Mouse (Mus musculus): Measurements from ENCODE around the gene Slc26a9. TPM values are rescaled to one million over a fixed set of nuclear protein-coding genes. Genes with fewer than 3 reads are reported as not detected.

Gene Slc26a9
- polyA plus RNA-seq, 1 experiment: not detected

GRCm38 (mm10) chr1:131763683-131764082 lies 19.9 kb downstream of the Slc26a9 start:
- no peak for TF ChIP-seq FLI1 (IDR thresholded peaks at IDR 0.05; ENCODE audit: low read length)
- TF ChIP-seq GATA1 (IDR thresholded peaks at IDR 0.05; ENCODE audit: borderline replicate concordance, low read length): no peak
- Histone ChIP-seq H3K4me3 (replicated peaks) (no peak overlapping the region), H3K36me3 (replicated peaks; ENCODE audit: low read length) (no peaks in the 10 kb centered on the region), H3K4me1 (peaks cover 29% of the 10 kb centered on the region), H3K9me3 (no peaks in the 10 kb centered on the region), H3K27me3 (replicated peaks) (peaks cover 60% of the 10 kb centered on the region)

GRCm38 (mm10) chr1:131764581-131765338 lies 20.9 kb downstream of the Slc26a9 start:
- Histone ChIP-seq H3K4me1 (peaks cover 29% of the 10 kb centered on the region), H3K27me3 (replicated peaks) (peaks cover 63% of the 10 kb centered on the region), H3K9me3 (no peaks in the 10 kb centered on the region), H3K4me3 (replicated peaks) (no peak overlapping the region), H3K36me3 (replicated peaks; ENCODE audit: low read length) (no peaks in the 10 kb centered on the region)
- no peak for TF ChIP-seq GATA1 (IDR thresholded peaks at IDR 0.05; ENCODE audit: borderline replicate concordance, low read length)
- TF ChIP-seq FLI1 (IDR thresholded peaks at IDR 0.05; ENCODE audit: low read length): no peak

DNA sequence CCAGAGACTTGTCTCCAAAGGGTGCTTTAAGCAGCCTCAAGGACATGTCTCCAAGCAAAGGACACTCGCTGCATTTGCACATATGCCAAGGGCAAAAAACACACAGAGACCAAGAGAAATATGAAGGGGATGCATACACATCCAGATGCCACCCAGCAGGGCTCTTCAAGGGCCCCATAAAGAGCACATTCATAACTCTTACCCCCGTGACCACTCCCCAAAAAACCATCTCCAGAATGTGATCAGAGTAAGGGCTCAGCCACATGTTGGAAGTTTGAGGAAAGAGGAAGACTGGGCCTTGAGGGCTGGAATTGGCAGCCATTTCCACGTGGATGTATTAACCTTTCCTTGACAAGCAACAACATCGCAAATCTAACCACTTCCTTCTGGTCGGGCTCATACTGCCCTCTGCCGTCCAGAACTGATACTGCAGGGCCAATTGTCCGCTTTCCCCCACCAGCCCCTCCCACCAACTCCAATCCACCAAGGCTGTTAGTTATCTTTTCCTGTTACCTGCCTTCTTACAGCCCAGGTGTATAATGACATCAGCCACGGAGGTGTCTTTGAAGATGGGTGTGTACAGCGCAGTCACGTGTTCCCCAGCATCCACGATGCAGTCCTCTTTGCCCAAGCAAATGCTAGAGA lies 21.7 kb downstream of the Slc26a9 start:
- H3K9me3 ChIP-seq: no peaks in the 10 kb centered on the region
- TF ChIP-seq FLI1 (IDR thresholded peaks at IDR 0.05; ENCODE audit: low read length): no peak
- H3K4me3 ChIP-seq (replicated peaks): peak overlapping the region; percentile 29
- H3K4me1 ChIP-seq: peaks cover 23% of the 10 kb centered on the region
- peaks cover 61% of the 10 kb centered on the region for H3K27me3 ChIP-seq (replicated peaks)
- H3K36me3 ChIP-seq (replicated peaks; ENCODE audit: low read length): no peaks in the 10 kb centered on the region

DNA sequence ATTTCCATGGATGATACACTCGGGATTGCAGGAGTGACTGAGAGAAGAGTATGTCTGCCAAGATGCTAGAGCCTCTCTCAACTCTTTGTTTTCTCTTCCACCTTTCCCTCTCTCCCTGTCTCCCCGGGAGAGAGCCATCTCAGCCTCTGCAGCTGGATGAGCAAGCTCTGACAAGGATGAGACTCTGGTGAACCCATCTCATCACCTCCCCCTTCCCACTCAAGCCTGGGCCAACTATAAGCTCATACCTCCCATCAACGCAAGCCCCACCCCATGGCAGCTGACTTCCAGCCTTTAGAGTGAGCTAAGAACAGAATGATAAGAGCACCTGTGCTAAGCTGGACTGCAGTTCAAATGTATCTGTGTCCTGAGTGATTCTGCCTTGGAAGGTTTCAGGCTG lies 25.5 kb downstream of the Slc26a9 start:
- TF ChIP-seq FLI1 (IDR thresholded peaks at IDR 0.05; ENCODE audit: low read length) (no peak), GATA1 (IDR thresholded peaks at IDR 0.05; ENCODE audit: borderline replicate concordance, low read length) (no peak)
- Histone ChIP-seq H3K27me3 (replicated peaks) (peaks cover 52% of the 10 kb centered on the region), H3K4me3 (replicated peaks) (no peak overlapping the region), H3K9me3 (peaks cover 20% of the 10 kb centered on the region), H3K36me3 (replicated peaks; ENCODE audit: low read length) (no peaks in the 10 kb centered on the region), H3K4me1 (peaks cover 11% of the 10 kb centered on the region)

GRCm38 (mm10) chr1:131770656-131771055 lies 26.8 kb downstream of the Slc26a9 start:
- TF ChIP-seq GATA1 (IDR thresholded peaks at IDR 0.05; ENCODE audit: borderline replicate concordance, low read length) (no peak), FLI1 (IDR thresholded peaks at IDR 0.05; ENCODE audit: low read length) (no peak)
- peaks cover 31% of the 10 kb centered on the region for H3K9me3 ChIP-seq
- H3K4me3 ChIP-seq (replicated peaks): no peak overlapping the region
- peaks cover 7% of the 10 kb centered on the region for H3K4me1 ChIP-seq
- no peaks in the 10 kb centered on the region for H3K36me3 ChIP-seq (replicated peaks; ENCODE audit: low read length)
- peaks cover 50% of the 10 kb centered on the region for H3K27me3 ChIP-seq (replicated peaks)

GRCm38 (mm10) chr1:131771440-131771839 lies 27.6 kb downstream of the Slc26a9 start:
- H3K36me3 ChIP-seq (replicated peaks; ENCODE audit: low read length): no peaks in the 10 kb centered on the region
- no peak for TF ChIP-seq FLI1 (IDR thresholded peaks at IDR 0.05; ENCODE audit: low read length)
- TF ChIP-seq GATA1 (IDR thresholded peaks at IDR 0.05; ENCODE audit: borderline replicate concordance, low read length): no peak
- H3K4me3 ChIP-seq (replicated peaks): no peak overlapping the region
- peaks cover 36% of the 10 kb centered on the region for H3K9me3 ChIP-seq
- H3K27me3 ChIP-seq (replicated peaks): peaks cover 51% of the 10 kb centered on the region
- H3K4me1 ChIP-seq: peaks cover 5% of the 10 kb centered on the region

GRCm38 (mm10) chr1:131794591-131794990 lies 50.8 kb downstream of the Slc26a9 start:
- TF ChIP-seq GATA1 (IDR thresholded peaks at IDR 0.05; ENCODE audit: borderline replicate concordance, low read length) (no peak), FLI1 (IDR thresholded peaks at IDR 0.05; ENCODE audit: low read length) (no peak)
- peaks cover 6% of the 10 kb centered on the region for H3K4me1 ChIP-seq
- peaks cover 5% of the 10 kb centered on the region for H3K9me3 ChIP-seq
- no peak overlapping the region for H3K4me3 ChIP-seq (replicated peaks)
- no peaks in the 10 kb centered on the region for H3K36me3 ChIP-seq (replicated peaks; ENCODE audit: low read length)
- H3K27me3 ChIP-seq (replicated peaks): peaks cover 44% of the 10 kb centered on the region

DNA sequence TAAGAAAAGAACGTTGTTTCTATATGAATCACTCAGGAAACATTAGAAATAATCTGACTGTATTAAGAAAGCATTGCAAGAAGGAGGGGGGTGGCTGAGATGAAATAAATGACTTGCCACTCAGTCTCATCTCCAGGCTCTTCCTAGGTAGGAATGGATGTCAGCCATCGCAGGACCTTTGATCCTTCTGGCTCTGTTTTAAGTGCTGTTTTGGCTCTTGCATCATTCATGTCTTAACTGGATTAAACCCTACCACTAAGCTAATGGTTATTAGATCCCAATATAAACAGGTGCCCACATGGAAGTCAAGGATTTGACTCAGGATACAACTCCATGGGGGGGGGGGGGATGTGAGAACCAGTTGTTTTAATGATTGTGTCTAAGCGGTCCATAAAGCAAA lies 51.3 kb downstream of the Slc26a9 start:
- Histone ChIP-seq H3K27me3 (replicated peaks) (peaks cover 47% of the 10 kb centered on the region), H3K4me1 (peaks cover 11% of the 10 kb centered on the region), H3K9me3 (peaks cover 5% of the 10 kb centered on the region), H3K4me3 (replicated peaks) (no peak overlapping the region), H3K36me3 (replicated peaks; ENCODE audit: low read length) (no peaks in the 10 kb centered on the region)
- no peak for TF ChIP-seq FLI1 (IDR thresholded peaks at IDR 0.05; ENCODE audit: low read length)
- no peak for TF ChIP-seq GATA1 (IDR thresholded peaks at IDR 0.05; ENCODE audit: borderline replicate concordance, low read length)

GRCm38 (mm10) chr1:131797202-131797909 lies 53.5 kb downstream of the Slc26a9 start, which contains the start of gene Pm20d1:
TSS of gene Pm20d1 (plus strand) at chr1:131797381.
- Histone ChIP-seq H3K4me1 (peaks cover 14% of the 10 kb centered on the region), H3K9me3 (peaks cover 5% of the 10 kb centered on the region), H3K36me3 (replicated peaks; ENCODE audit: low read length) (no peaks in the 10 kb centered on the region), H3K4me3 (replicated peaks) (peak within 1 kb of the TSS; percentile 25), H3K27me3 (replicated peaks) (peaks cover 57% of the 10 kb centered on the region)
- TF ChIP-seq GATA1 (IDR thresholded peaks at IDR 0.05; ENCODE audit: borderline replicate concordance, low read length): no peak
- no peak for TF ChIP-seq FLI1 (IDR thresholded peaks at IDR 0.05; ENCODE audit: low read length)

- Histone ChIP-seq H3K9me3 (peaks cover 21% of the 10 kb centered on the region), H3K27me3 (replicated peaks) (peaks cover 70% of the 10 kb centered on the region), H3K36me3 (replicated peaks; ENCODE audit: low read length) (no peaks in the 10 kb centered on the region), H3K4me1 (peaks cover 14% of the 10 kb centered on the region), H3K4me3 (replicated peaks) (no peak overlapping the region)
- no peak for TF ChIP-seq FLI1 (IDR thresholded peaks at IDR 0.05; ENCODE audit: low read length)
- no peak for TF ChIP-seq GATA1 (IDR thresholded peaks at IDR 0.05; ENCODE audit: borderline replicate concordance, low read length)
Observed at GRCm38 (mm10) chr1:131800001-131800400, 56.2 kb downstream of the Slc26a9 start.

All from megakaryocyte, embryonic 14.5 days (primary cell).